8 mouse cellular contexts compared by ENCODE assay signal in genomic region chr4:63215993-63216531, GRCm38 (mm10). TPM values are rescaled to one million over a fixed set of nuclear protein-coding genes. Genes with fewer than 3 reads are reported as not detected.
DNase-seq lines count a peak whose midpoint lies in the region; ATAC-seq and TF ChIP-seq lines count a peak whose summit lies in the region.

No protein-coding gene starts in this region.

- peak overlapping the region; percentile 71 for H3K4me3 ChIP-seq in embryonic facial prominence, embryonic 14.5 days (ENCODE audit: low read depth, low read length)
- H3K4me3 ChIP-seq in limb, embryonic 11.5 days (ENCODE audit: low read depth, low read length): peak overlapping the region; percentile 74
- H3K4me3 ChIP-seq in midbrain, embryonic 14.5 days (replicated peaks; ENCODE audit: low read depth, low read length): peak overlapping the region; percentile 62
- H3K4me3 ChIP-seq in thymus, adult 2 months (ENCODE audit: control insufficient read depth, insufficient read depth, low read length): peak overlapping the region; percentile 66

- peak overlapping the region; percentile 88 for H3K9ac ChIP-seq in embryonic facial prominence, embryonic 14.5 days (ENCODE audit: low read depth, low read length)
- H3K9ac ChIP-seq in limb, embryonic 11.5 days (ENCODE audit: low read length): peak overlapping the region; percentile 91
- peak overlapping the region; percentile 60 for H3K9ac ChIP-seq in midbrain, embryonic 14.5 days (replicated peaks; ENCODE audit: low read length)

- H3K4me2 ChIP-seq in embryonic facial prominence, embryonic 14.5 days (ENCODE audit: low read depth, low read length): peak overlapping the region; percentile 67
- peak overlapping the region; percentile 98 for H3K4me2 ChIP-seq in limb, embryonic 11.5 days (ENCODE audit: low read depth, severe bottlenecking)
- H3K4me2 ChIP-seq in midbrain, embryonic 14.5 days (ENCODE audit: low read length): peak overlapping the region; percentile 100

- peaks cover 14% of the 10 kb centered on the region; the same call in 1 of the 2 replicates for H3K36me3 ChIP-seq in embryonic facial prominence, embryonic 14.5 days (ENCODE audit: control insufficient read depth, insufficient read depth, low read length)
- H3K36me3 ChIP-seq in limb, embryonic 11.5 days (ENCODE audit: control insufficient read depth, insufficient read depth, low read length): no peaks in the 10 kb centered on the region
- H3K36me3 ChIP-seq in midbrain, embryonic 14.5 days (ENCODE audit: control insufficient read depth, insufficient read depth, low read length): no peaks in the 10 kb centered on the region
- H3K36me3 ChIP-seq in thymus, adult 2 months (ENCODE audit: control insufficient read depth, insufficient read depth, low read length): no peaks in the 10 kb centered on the region

- no peak for TF ChIP-seq POLR2A in thymus, adult 2 months (IDR thresholded peaks at IDR 0.05; ENCODE audit: control insufficient read depth, extremely low read depth, insufficient read depth, low read length, poor library complexity)

- peak; percentile 77 for TF ChIP-seq CTCF in thymus, adult 2 months (IDR thresholded peaks at IDR 0.05; ENCODE audit: borderline replicate concordance, control insufficient read depth, extremely low read depth, insufficient read depth, low read length, poor library complexity)

- under 1% methylated on average over 24 of the region's 24 CpGs for WGBS in embryonic facial prominence, embryonic 14.5 days
- under 1% methylated on average over 24 of the region's 24 CpGs for WGBS in limb, embryonic 11.5 days
- 2% methylated on average over 24 of the region's 24 CpGs for WGBS in midbrain, embryonic 14.5 days
- WGBS in thymus, adult 2 months: 20% methylated on average over 24 of the region's 24 CpGs

- DNase-seq in urinary bladder, postnatal 14 days (ENCODE audit: low spot score): peak; percentile 35
- DNase-seq in urinary bladder, postnatal 36 days (ENCODE audit: low spot score in 2 of 2): no peak
- peak; percentile 67 for DNase-seq in embryonic facial prominence, embryonic 14.5 days (ENCODE audit: low spot score)
- DNase-seq in heart, postnatal 4 days: peak; percentile 78
- DNase-seq in limb, embryonic 11.5 days (ENCODE audit: low spot score): peak; percentile 84
- DNase-seq in midbrain, embryonic 14.5 days: peak; percentile 73
- DNase-seq in thymus, adult 2 months: peak; percentile 77
- no peak for DNase-seq in frontal cortex, postnatal 25 days (ENCODE audit: low spot score in 2 of 2)

- peaks cover 4% of the 10 kb centered on the region; the same call in 1 of the 2 replicates for H3K27me3 ChIP-seq in embryonic facial prominence, embryonic 14.5 days (replicated peaks; ENCODE audit: control insufficient read depth, insufficient read depth, low read length)
- peaks cover 3% of the 10 kb centered on the region; the same call in 1 of the 2 replicates for H3K27me3 ChIP-seq in limb, embryonic 11.5 days (ENCODE audit: control insufficient read depth, insufficient read depth, low read length)
- peaks cover 37% of the 10 kb centered on the region for H3K27me3 ChIP-seq in midbrain, embryonic 14.5 days (ENCODE audit: control insufficient read depth, insufficient read depth, low read length)
- H3K27me3 ChIP-seq in thymus, adult 2 months (ENCODE audit: control insufficient read depth, insufficient read depth, low read length): no peaks in the 10 kb centered on the region; the same call in 1 of the 2 replicates

- no peaks in the 10 kb centered on the region for H3K9me3 ChIP-seq in embryonic facial prominence, embryonic 14.5 days (ENCODE audit: control insufficient read depth, low read length)
- H3K9me3 ChIP-seq in limb, embryonic 11.5 days (ENCODE audit: control insufficient read depth, low read length): no peaks in the 10 kb centered on the region
- H3K9me3 ChIP-seq in midbrain, embryonic 14.5 days (ENCODE audit: control insufficient read depth, low read length): no peaks in the 10 kb centered on the region

- H3K4me1 ChIP-seq in embryonic facial prominence, embryonic 14.5 days (ENCODE audit: control insufficient read depth, insufficient read depth, low read length): peaks cover 16% of the 10 kb centered on the region
- peaks cover 8% of the 10 kb centered on the region for H3K4me1 ChIP-seq in limb, embryonic 11.5 days (ENCODE audit: control insufficient read depth, insufficient read depth, low read length)
- H3K4me1 ChIP-seq in midbrain, embryonic 14.5 days (ENCODE audit: control insufficient read depth, insufficient read depth, low read length): peaks cover 13% of the 10 kb centered on the region
- peaks cover 31% of the 10 kb centered on the region for H3K4me1 ChIP-seq in thymus, adult 2 months (replicated peaks; ENCODE audit: control insufficient read depth, insufficient read depth, low read length)

- ATAC-seq in embryonic facial prominence, embryonic 14.5 days (ENCODE audit: low read depth): peak; percentile 65
- ATAC-seq in limb, embryonic 11.5 days (ENCODE audit: insufficient number of reproducible peaks, low FRiP score, low TSS enrichment, low read depth): peak; percentile 56
- peak; percentile 65 for ATAC-seq in midbrain, embryonic 14.5 days (ENCODE audit: low FRiP score, low TSS enrichment)

- H3K27ac ChIP-seq in embryonic facial prominence, embryonic 14.5 days (replicated peaks; ENCODE audit: low read depth, low read length): peak overlapping the region; percentile 83
- H3K27ac ChIP-seq in limb, embryonic 11.5 days (replicated peaks; ENCODE audit: low read depth, low read length): no peak overlapping the region; the same call in 1 of the 2 replicates
- no peak overlapping the region for H3K27ac ChIP-seq in midbrain, embryonic 14.5 days (replicated peaks; ENCODE audit: low read depth, low read length)
- H3K27ac ChIP-seq in thymus, adult 2 months (ENCODE audit: control insufficient read depth, insufficient read depth, low read length): no peak overlapping the region

RNA-seq across cellular contexts. Expression of gene Col27a1, which starts 2.3 kb away (rescaled TPM):
- polyA plus RNA-seq in embryonic facial prominence, embryonic 14.5 days (2014; fragmentation: Nextera tagmentation; extraction: Ambion mirVana): 23.5 and 25.6 TPM in 2 replicates
- 1 to 10 TPM; 6.5 TPM for total RNA-seq in heart, postnatal 4 days (2021)
- 9.8 and 12.1 TPM in 2 replicates for polyA plus RNA-seq in limb, embryonic 11.5 days (2014; fragmentation: Nextera tagmentation; extraction: Ambion mirVana)
- polyA plus RNA-seq in midbrain, embryonic 14.5 days (2014; fragmentation: Nextera tagmentation; extraction: Ambion mirVana): 1.2 and 1.4 TPM in 2 replicates
- polyA plus RNA-seq in thymus, adult 2 months (2012; rRNA removed): 14.1 and 15.5 TPM in 2 replicates

RNA-seq across cellular contexts. Expression of gene Kif12, which starts 44.1 kb away (rescaled TPM):
- polyA plus RNA-seq in embryonic facial prominence, embryonic 14.5 days (2014; fragmentation: Nextera tagmentation; extraction: Ambion mirVana): not detected in 2 replicates
- total RNA-seq in heart, postnatal 4 days (2021): not detected
- not detected in 2 replicates for polyA plus RNA-seq in limb, embryonic 11.5 days (2014; fragmentation: Nextera tagmentation; extraction: Ambion mirVana)
- not detected in 2 replicates for polyA plus RNA-seq in midbrain, embryonic 14.5 days (2014; fragmentation: Nextera tagmentation; extraction: Ambion mirVana)
- polyA plus RNA-seq in thymus, adult 2 months (2012; rRNA removed): 0.92 and 1.00 TPM in 2 replicates

Comparison
In these comparisons a context has a peak if more than half of its experiments do, and no peak if none do; other contexts are left out.
1. DNase-seq: peak in urinary bladder, postnatal 14 days (single experiment), embryonic facial prominence, embryonic 14.5 days (single experiment), heart, postnatal 4 days (single experiment), limb, embryonic 11.5 days (single experiment), midbrain, embryonic 14.5 days (single experiment) and thymus, adult 2 months (single experiment); none in urinary bladder, postnatal 36 days (0 of 2) and frontal cortex, postnatal 25 days (0 of 2).
2. Peak in every context shown above with its lines, with median percentiles within 50 percentile points of each other: ATAC-seq, H3K4me2 ChIP-seq, H3K4me3 ChIP-seq and H3K9ac ChIP-seq.